Mouse (Mus musculus) gonadal fat pad, adult 2 months (tissue): Measurements from ENCODE around the gene Rabepk. TPM values are rescaled to one million over a fixed set of nuclear protein-coding genes. Genes with fewer than 3 reads are reported as not detected.
"Not testable (repeated sequence)": the region's sequence is repeated elsewhere in the genome, so short reads cannot be mapped to it uniquely, and the experiment has no call there.

Source experiments
- DNase-seq: peaks from one replicate; pipeline ENCODE4 v3.0.0-alpha.2; 2012; ENCODE audit warnings: low read depth
- polyA plus RNA-seq: library from polyadenylated mRNA; depleted of rRNA; stranded (reverse); fragments of >200 nt; gene quantifications from 2 replicates; pipeline ENCODE4 v1.2.3, GENCODE M21; 2012; rRNA removed

The Rabepk gene
- 48.8 and 51.2 TPM in 2 replicates for polyA plus RNA-seq

GRCm38 (mm10) chr2:34799357-34800256 is at the start of gene Rabepk:
Gene Rabepk, minus strand, starts transcription at chr2:34799912.
- no peak for DNase-seq

- DNase-seq: no peak
Measured at GRCm38 (mm10) chr2:34847702-34848101, 48.0 kb upstream of the Rabepk start.

- DNase-seq: no peak
Measured at GRCm38 (mm10) chr2:34843211-34843939, 43.7 kb upstream of the Rabepk start.

DNA sequence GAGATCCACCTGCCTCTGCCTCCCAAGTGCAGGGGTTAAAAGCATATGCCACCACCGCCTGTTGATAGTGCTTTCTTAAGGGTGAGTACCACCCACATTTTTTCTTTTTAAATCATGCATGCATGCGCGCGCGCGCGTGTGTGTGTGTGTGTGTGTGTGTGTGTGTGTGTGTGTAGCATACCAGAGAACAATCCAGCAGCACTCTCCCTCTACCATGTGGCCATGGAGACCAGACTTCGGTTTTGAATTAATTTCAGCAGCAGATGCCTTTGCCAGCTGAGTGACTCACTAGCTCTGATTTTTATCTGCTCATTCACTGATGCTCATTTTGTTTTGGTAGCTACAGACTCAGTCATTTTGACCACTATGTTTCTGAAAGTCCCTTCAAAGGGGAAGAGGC is 42.0 kb upstream of the Rabepk start:
- no peak for DNase-seq

- not testable (repeated sequence) for DNase-seq
Measured at GRCm38 (mm10) chr2:34840143-34840542, 40.4 kb upstream of the Rabepk start.

GRCm38 (mm10) chr2:34835669-34836068 is 36.0 kb upstream of the Rabepk start:
- no peak for DNase-seq

DNA sequence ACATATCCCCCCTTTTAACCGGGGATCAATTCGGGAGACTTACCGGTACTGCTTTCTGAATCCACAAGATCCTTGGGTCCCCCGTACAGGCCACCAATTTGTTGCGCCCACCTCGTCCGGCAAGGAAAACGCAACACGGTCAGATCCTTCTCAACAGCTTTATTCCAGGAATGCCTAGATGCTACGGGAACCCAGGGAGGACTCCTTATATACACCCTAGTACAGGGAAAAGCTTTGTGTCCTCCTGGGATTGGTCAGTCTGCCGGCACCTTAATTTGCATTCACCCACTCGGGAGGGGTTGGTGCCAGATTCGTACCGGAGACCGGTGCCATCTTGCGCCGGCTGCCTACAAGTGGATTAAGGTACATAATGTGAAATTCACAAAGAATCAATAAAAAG is 33.9 kb upstream of the Rabepk start:
- no peak for DNase-seq

GRCm38 (mm10) chr2:34832766-34833457 is 33.2 kb upstream of the Rabepk start, which contains the start of gene Gm34653:
Gene Gm34653, plus strand, starts transcription at chr2:34833007.
- DNase-seq: not testable (repeated sequence)

DNA sequence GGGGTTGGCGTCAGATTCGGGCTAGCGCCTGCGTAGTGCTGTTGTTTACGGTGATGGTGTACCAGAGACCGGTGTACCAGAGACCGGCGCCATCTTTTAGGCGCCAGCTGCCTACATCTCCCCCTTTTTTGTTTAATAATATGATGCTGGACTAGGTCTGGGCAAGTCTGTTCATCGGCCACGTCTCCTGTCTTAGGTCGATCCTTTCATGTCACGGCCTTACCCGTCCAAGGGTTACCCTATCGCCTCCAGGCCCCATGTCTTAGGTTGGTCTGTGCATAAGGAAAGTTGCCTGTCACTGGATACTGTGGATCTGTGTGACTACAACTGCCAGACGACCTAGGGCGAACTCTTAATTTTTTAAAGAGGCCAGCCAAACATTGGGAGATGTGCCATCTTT is 30.4 kb upstream of the Rabepk start:
- DNase-seq: not testable (repeated sequence)

DNA sequence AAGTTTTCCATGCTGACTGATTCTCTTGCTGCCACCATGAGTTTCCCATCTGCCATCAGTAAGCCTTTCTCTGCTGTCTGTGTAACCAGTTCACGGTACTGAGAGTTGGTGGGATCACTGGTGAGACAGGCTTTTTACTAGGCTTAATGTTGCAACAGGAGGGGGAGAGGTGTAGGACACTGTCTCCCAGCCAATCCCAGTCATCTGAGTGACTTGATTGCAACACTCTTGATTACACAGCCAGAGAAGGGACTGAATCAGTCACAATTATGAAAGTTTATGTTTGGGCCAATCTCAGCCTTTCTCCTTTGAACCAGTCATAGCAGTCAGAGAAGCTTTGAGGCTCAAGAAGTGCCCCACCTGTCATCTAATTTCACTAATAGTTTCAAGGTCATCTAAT is 28.3 kb upstream of the Rabepk start:
- DNase-seq: peak; percentile 82

DNA sequence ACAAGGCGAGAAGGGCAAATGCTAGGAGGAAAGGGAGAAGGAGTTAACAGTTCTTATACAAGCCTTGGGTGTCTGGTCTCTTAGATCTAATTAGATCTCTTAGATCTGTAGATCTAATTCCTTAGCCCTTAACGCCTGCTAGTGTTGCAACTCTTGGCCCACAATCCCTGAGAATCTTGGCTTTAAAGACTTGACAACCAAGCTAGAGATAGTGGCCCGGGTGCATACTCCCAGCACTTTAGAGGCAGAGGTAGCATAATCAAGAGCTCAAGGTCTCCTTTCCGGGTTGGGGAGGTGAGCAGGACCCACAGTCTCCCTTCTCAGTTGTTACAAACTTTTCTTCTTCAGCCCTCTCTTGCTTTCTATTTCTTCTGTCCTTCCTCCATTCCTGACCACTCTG is 27.9 kb upstream of the Rabepk start:
- DNase-seq: no peak

- DNase-seq: no peak
Measured at GRCm38 (mm10) chr2:34826460-34827231, 26.9 kb upstream of the Rabepk start.

GRCm38 (mm10) chr2:34825827-34826459 is 26.2 kb upstream of the Rabepk start, which contains the start of gene Fbxw2:
Gene Fbxw2, minus strand, starts transcription at chr2:34826311.
- DNase-seq: no peak

DNA sequence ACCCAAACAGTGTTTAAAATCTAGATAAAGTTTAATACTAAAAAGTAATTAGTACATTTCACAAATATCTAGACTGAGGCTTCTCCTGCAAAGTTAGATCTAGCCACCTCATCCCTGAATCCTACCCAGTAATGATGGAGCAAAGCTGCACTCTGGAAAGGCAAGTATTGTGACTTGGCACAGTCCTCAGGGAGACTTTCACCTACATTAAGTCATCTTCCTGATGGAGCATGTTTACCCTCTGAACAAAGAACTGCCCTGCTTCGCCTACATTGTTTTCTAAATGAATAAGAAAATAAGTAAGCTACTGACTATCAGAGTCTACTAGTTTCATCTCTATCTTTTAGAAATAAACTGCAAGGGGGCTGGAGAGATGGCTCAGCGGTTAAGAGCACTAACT is 18.8 kb upstream of the Rabepk start:
- no peak for DNase-seq

- DNase-seq: not testable (repeated sequence)
Measured at GRCm38 (mm10) chr2:34815893-34816292, 16.2 kb upstream of the Rabepk start.

DNA sequence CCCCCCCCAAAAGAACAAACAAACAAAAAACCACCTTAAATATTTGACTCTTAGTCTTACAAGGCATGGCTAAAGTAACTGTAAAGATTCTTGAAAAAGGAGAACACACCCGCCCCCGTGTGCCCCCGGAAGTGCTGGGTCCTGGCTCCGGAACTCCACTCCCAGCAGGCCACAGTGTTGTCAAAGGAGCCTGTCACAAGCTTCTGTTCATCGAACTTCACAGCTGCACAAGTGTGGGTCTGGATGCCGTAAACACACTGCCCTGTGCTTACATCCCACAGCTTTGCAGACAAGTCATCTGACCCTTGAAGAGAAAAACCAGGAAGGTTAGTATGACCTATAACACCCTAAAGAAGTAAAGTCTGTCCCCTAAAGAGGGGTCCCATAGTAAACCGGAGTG is 13.0 kb upstream of the Rabepk start:
- DNase-seq: no peak

DNA sequence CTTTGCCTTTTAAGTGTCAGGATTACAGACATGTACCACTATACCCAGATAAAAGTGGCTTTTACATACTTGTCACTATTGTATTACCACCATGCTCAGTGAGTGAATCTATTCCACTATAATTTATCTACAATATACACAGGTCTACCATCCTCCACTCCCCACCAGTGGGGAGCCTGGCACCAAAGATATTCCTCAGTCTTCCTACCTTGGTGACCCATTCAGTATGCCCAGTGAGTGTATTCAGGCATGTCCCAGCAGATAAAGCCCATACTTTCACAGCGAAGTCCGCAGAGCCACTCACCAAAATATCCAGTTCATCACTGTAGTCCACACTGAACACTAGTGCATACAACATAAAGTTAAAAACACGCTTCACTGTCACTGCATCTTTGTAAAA is 11.1 kb upstream of the Rabepk start:
- DNase-seq: no peak

DNA sequence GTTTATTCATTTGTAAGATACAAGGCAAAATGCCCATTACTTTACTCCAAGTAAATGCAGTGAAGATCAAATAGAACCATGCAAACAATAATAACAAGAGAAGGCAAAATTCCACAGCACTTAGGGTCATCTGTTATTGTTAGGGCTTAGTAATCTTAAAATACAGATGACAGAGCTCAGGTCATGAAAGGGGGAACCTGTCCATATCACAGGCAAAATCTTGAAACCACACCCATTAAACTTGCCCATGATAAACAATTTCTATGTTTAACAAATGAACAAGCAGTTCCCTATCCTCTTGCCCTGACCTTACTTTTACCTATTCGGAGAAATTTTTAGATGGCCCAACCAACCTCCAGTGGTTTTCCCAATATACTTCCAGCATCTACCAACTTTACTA is 9.9 kb upstream of the Rabepk start:
- no peak for DNase-seq

DNA sequence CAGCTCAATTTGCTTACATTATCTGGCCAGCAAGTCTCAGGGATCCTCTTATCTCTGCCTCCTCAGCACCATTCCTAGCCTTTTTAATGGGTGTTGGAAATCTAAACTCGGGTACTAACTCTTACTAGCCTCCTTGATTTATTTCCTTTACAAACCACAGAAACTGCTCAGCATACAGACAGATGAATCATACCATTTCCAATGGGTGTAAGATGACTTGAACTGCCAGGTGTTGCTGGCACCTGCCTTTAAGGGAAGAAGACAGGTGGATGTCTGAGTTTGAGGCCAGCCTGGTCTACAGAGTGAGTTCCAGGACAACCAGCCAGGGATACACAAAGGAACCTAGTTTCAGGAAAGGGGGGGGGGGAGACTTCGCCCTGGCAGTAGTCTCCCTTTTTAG is 8.3 kb upstream of the Rabepk start:
- no peak for DNase-seq

DNA sequence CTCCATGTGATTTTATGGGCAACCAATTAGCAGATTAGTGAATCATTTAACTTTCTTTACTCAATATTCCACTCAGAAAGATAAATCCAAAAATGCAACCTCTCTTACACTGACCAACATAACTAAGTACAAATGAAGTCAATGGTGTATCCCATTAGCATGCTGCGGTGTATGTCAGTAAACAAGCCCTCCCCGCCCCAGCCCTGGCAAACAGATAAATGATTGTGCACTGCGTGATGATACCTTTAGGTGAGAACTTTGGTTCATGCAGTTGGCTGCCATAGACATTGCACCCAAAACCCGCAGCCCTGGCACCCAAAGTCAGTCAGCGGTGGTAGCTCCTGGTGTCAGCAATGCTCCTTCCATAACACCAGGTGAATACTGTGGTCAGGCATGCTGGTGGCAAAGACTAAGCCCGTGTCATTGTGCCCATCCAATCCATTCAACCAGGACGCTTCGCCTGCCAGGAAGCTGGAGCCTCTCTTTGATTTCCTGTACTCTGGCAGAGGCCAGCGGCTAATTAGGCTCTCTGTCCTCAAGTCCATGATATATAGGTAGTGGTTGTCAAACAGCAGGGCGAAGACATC is 5.7 kb upstream of the Rabepk start:
- DNase-seq: no peak

- no peak for DNase-seq
Measured at GRCm38 (mm10) chr2:34804815-34805214, 5.1 kb upstream of the Rabepk start.
